Mouse (Mus musculus) left cerebral cortex, postnatal 10 days (tissue): Measurements from ENCODE around the gene Ttc7. TPM values are rescaled to one million over a fixed set of nuclear protein-coding genes. Genes with fewer than 3 reads are reported as not detected.
A peak's percentile ranks its signal among the peaks of the same experiment; 100 is the strongest.

ENCODE experiments used
- DNase-seq, 2 experiments: peaks; one replicate each; pipeline ENCODE4 v3.0.0; 2021 to 2022; ENCODE audit warnings: low spot score in 2 of 2, mixed read lengths in 1 of 2; ENCODE audit errors: extremely low spot score in 1 of 2
- intact Hi-C: fragments of 180-260 bp; cut with DNase I; formaldehyde crosslinking; loops from one replicate; pipeline ENCODE4 v1.15.1; 2025
- total RNA-seq, 2 experiments: library from RNA; stranded (reverse); gene quantifications; 2 replicates each; pipeline ENCODE4 v1.2.3; 2021

The Ttc7 gene
- total RNA-seq, 2 experiments from 2014 or later: 6.7 to 10.8 TPM

DNA sequence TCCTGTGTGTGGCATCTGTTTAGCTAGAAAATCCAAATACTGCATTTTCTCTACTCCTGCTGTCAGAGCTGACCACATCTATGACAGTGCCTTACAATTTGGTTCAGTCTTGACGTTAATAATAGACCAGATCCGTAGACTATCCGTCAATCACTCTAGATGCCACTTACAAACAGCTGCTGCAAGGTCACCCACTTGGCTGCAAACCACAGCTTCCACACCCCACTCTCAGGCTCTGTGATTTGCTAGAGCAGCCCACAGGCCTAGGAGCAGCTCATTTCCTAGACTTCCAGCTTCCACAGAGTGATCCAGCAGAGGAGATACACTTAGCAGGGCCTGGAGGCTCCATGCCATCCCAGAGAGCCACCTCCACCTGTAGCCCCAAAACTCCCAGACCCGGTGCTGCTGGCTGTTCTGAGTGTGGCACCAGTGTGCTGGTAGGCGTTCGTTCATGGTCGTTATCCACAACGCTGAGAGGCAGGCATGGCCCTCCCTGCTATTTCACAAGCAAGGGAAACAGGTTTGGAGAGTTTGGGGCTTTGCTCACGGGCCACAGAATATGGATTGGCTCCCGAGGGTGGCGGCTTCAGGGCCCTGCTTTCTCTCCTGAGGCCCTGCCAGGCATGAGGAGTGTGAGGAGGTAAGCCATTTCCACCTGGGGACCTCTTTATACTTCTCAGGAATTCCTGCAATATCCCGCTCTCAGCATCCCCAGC lies 26.5 kb downstream of the Ttc7 start:
- no peak for DNase-seq
- intact Hi-C loops: no loop called here

DNA sequence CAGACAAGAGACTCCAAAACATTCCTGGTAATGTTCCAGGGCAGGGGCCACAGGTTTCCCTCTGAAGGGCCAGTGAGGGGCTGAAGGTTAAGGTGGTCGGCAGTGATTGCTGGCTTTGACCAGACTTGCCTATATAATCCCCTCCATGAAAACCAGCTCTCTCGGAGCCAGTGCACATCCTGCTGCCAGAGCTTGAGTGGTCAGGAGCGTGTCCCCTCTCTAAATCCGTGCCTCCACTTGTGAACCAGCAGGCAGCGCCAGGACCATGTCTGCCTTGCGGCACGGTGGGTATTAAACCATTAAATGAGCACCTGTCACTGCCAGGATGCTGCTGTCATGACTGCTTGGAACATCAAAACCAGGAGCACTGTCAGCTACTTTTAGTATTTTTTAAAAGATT lies 27.8 kb downstream of the Ttc7 start:
- intact Hi-C loops: loop anchor here (10.0 kb wide), 1 partner anchor 354 kb away; no protein-coding TSS in a partner anchor
- DNase-seq: no peak

DNA sequence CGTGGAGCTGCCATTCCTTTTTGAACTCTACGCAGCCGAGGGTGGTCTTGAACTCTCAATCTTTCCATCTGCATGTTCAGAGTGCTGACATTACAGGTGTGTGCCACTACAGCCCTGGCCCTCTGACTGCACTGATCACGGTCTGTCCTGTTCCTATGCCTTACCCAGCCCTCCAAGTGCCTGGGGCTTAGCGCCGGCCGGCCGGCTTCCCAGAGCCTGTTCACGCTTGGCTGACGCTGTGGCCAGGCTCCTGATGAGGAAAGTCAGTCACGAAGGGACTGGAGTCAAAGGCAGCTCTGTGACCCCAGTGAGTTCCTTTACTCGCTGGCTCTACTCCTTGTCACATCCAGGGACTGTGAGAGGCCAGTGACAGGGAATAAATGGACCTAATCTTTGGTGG lies 29.7 kb downstream of the Ttc7 start:
- intact Hi-C loops: loop anchor here (10.0 kb wide), 1 partner anchor 352 kb away; no protein-coding TSS in a partner anchor
- DNase-seq: no peak

GRCm38 (mm10) chr17:87312924-87313870 lies 30.5 kb downstream of the Ttc7 start:
- intact Hi-C loops: loop anchor here (10.0 kb wide), 1 partner anchor 352 kb away; no protein-coding TSS in a partner anchor
- no peak for DNase-seq

- intact Hi-C loops: loop anchor here (2.0 to 10.0 kb wide), 3 partner anchors 249 to 351 kb away; no protein-coding TSS in a partner anchor
These were observed 31.4 kb downstream of the Ttc7 start for GRCm38 (mm10) chr17:87314121-87314520.

GRCm38 (mm10) chr17:87314530-87314946 lies 31.9 kb downstream of the Ttc7 start:
- DNase-seq: peak in 1 of 2 experiments; percentile 57

More at GRCm38 (mm10) chr17:87314121-87314520, 31.4 kb downstream of the Ttc7 start:
- no peak for DNase-seq

GRCm38 (mm10) chr17:87315021-87315531 lies 32.4 kb downstream of the Ttc7 start:
- DNase-seq: peak; percentile 88 to 93
- intact Hi-C loops: loop anchor here (2.0 to 10.0 kb wide), 4 partner anchors 212 to 350 kb away; no protein-coding TSS in a partner anchor

More at GRCm38 (mm10) chr17:87314530-87314946, 31.9 kb downstream of the Ttc7 start:
- intact Hi-C loops: loop anchor here (2.0 to 10.0 kb wide), 3 partner anchors 248 to 350 kb away; no protein-coding TSS in a partner anchor

- intact Hi-C loops: loop anchor here (1.0 to 10.0 kb wide), 5 partner anchors 130 to 349 kb away; partner anchors contain the start of gene Calm2
- no peak for DNase-seq
These were observed 33.4 kb downstream of the Ttc7 start for GRCm38 (mm10) chr17:87315891-87316763.

GRCm38 (mm10) chr17:87317271-87317670 lies 34.6 kb downstream of the Ttc7 start:
- DNase-seq: no peak
- intact Hi-C loops: loop anchor here (5.0 to 10.0 kb wide), 2 partner anchors 210 to 348 kb away; no protein-coding TSS in a partner anchor

DNA sequence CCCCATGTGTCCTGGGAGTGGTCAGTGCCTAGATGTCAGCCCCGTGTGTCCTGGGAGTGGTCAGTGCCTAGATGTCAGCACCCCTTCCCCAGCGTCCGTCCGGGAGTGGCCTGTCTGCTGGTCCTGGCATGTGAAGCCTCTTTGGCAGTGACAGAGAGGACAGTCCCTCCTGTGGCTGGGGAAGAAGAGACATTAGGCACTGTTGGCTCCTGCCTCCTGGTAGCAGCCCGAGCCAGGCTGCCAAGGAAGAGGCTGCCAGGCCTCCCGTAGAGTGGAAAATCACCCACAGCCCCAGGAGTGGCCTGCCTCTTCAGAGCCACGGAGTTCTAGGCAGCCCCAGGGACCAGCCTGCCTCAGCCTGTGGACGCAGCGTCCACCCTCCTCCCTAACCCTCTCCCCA lies 35.3 kb downstream of the Ttc7 start:
- no peak for DNase-seq
- intact Hi-C loops: loop anchor here (5.0 to 10.0 kb wide), 2 partner anchors 209 to 347 kb away; no protein-coding TSS in a partner anchor

GRCm38 (mm10) chr17:87321673-87322072 lies 39.0 kb downstream of the Ttc7 start:
- intact Hi-C loops: no loop called here
- no peak for DNase-seq

- intact Hi-C loops: no loop called here
- DNase-seq: no peak
These were observed 40.5 kb downstream of the Ttc7 start for GRCm38 (mm10) chr17:87323215-87323614.

DNA sequence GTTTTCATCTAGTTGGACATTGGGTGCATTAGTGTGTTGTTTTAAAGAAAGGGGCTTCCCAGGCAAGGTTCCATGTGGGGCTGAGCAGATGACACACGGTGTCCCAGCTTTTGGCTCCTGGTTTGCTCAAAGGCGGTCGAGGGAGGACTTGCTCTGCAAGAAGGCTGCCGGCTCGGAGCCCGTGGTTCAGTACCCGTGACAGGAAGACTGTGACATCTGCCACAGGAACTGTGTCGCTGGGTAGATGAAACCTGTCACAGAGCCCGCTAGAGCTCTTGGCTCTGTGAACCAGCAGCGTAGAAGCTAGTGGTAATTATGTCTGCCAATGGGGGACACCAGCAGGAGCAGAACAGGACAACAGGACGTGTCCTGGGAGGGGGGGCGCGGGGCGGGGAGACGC lies 42.8 kb downstream of the Ttc7 start:
- no peak for DNase-seq
- intact Hi-C loops: no loop called here

- DNase-seq: peak in 1 of 2 experiments; percentile 52
- intact Hi-C loops: no loop called here
These were observed 44.3 kb downstream of the Ttc7 start for GRCm38 (mm10) chr17:87326987-87327386.

DNA sequence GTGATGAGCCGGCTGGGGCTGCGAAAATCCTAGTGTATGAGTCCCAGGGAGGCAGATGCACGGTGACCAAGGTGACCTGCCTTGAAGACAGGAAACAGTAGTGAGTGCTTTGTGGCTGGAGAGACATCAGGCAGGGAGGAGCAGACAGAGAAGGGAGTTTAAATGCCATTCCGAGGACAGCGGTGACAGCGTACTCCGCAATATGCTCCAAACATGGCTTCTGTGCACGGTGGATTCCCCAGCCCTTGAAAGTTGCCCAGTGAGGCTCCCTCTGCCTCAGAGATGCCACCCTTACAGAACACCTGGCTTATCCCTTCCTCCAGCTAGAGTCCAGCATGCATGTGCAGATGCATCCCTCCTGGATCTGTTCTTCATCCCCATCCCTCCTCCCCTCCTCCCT lies 45.0 kb downstream of the Ttc7 start:
- no peak for DNase-seq
- intact Hi-C loops: no loop called here

DNA sequence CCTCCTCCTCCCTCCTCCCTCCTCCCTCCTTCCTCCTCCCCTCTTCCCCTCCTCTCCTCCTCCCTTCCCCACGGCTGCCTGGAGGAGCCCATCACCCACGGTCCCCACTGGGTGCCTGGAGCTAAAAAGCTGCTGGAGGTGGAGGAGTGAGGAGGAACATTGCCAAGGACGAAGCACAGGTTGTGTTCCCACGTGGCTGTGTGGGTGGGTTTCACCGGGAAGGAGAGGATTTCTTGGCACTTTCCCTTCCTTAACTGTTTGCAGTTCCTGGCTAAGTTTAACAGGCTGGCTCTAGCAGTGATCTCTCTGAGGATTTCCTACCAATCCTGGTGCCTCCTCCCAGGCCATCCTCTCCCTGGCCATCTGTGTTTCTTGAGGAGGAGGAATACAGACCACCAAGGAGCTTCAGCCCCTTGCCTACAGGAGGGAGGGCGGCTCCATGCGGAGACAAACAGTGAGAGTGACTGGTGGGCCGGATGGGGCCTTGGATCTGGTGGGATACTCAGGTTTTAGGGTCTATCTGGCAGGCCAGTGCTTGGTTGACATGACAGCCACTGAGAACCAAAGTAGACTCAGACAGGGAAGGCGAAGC lies 45.6 kb downstream of the Ttc7 start:
- peak; percentile 80 to 86 for DNase-seq
- intact Hi-C loops: no loop called here

GRCm38 (mm10) chr17:87329144-87329700 lies 46.5 kb downstream of the Ttc7 start:
- intact Hi-C loops: no loop called here
- no peak for DNase-seq
